Mouse (Mus musculus): ENCODE data around the gene Atp7b. TPM values are rescaled to one million over a fixed set of nuclear protein-coding genes. Genes with fewer than 3 reads are reported as not detected.
A peak's percentile ranks its signal among the peaks of the same experiment; 100 is the strongest.

The Atp7b gene
- total and polyA plus RNA-seq, 2 experiments from 2014 or later, result 0.12 to 0.50 TPM

- no peaks in the 10 kb centered on the region for H3K27me3 ChIP-seq (ENCODE audit: control insufficient read depth, insufficient read depth, low read length)
- no peak overlapping the region for H3K4me2 ChIP-seq (ENCODE audit: low read depth, low read length)
- no peaks in the 10 kb centered on the region for H3K36me3 ChIP-seq (replicated peaks; ENCODE audit: control insufficient read depth, insufficient read depth, low read length)
- no peak overlapping the region for H3K27ac ChIP-seq (ENCODE audit: low read depth)
- H3K9me3 ChIP-seq (replicated peaks; ENCODE audit: control insufficient read depth, low read length), result no peaks in the 10 kb centered on the region
- ATAC-seq (ENCODE audit: insufficient read depth, low read depth) (no peak), DNase-seq (ENCODE audit: low spot score) (no peak)
- 74% methylated on average over 6 of the region's 6 CpGs for WGBS
- TF ChIP-seq EP300 (IDR thresholded peaks at IDR 0.05; ENCODE audit: low read depth), result no peak
- no peak for TF ChIP-seq CTCF (IDR thresholded peaks at IDR 0.05; ENCODE audit: low read depth)
- no peaks in the 10 kb centered on the region for H3K4me1 ChIP-seq (ENCODE audit: control insufficient read depth, insufficient read depth)
- H3K4me3 ChIP-seq (ENCODE audit: low read depth, low read length), result no peak overlapping the region
- no peak overlapping the region for H3K9ac ChIP-seq (replicated peaks; ENCODE audit: low read depth, low read length)
These were observed 53.7 kb downstream of the Atp7b start for GRCm38 (mm10) chr8:22006423-22006822.

- 70% methylated on average over 14 of the region's 14 CpGs for WGBS
- ATAC-seq (ENCODE audit: insufficient read depth, low read depth), result no peak
These were observed 55.2 kb downstream of the Atp7b start for GRCm38 (mm10) chr8:22004750-22005522.

GRCm38 (mm10) chr8:21995181-21995580 is 64.9 kb downstream of the Atp7b start:
- no peak overlapping the region for H3K4me2 ChIP-seq (ENCODE audit: low read depth, low read length)
- peak; percentile 7 for DNase-seq (ENCODE audit: low spot score)
- no peaks in the 10 kb centered on the region for H3K9me3 ChIP-seq (replicated peaks; ENCODE audit: control insufficient read depth, low read length)
- TF ChIP-seq CTCF (IDR thresholded peaks at IDR 0.05; ENCODE audit: low read depth) (no peak), EP300 (IDR thresholded peaks at IDR 0.05; ENCODE audit: low read depth) (no peak)
- no peaks in the 10 kb centered on the region for H3K36me3 ChIP-seq (replicated peaks; ENCODE audit: control insufficient read depth, insufficient read depth, low read length)
- no peaks in the 10 kb centered on the region for H3K27me3 ChIP-seq (ENCODE audit: control insufficient read depth, insufficient read depth, low read length)
- 36% methylated on average over 3 of the region's 3 CpGs for WGBS
- H3K27ac ChIP-seq (ENCODE audit: low read depth), result no peak overlapping the region
- H3K4me1 ChIP-seq (ENCODE audit: control insufficient read depth, insufficient read depth), result no peaks in the 10 kb centered on the region
- no peak overlapping the region for H3K9ac ChIP-seq (replicated peaks; ENCODE audit: low read depth, low read length)
- ATAC-seq (ENCODE audit: insufficient read depth, low read depth), result no peak
- H3K4me3 ChIP-seq (ENCODE audit: low read depth, low read length), result no peak overlapping the region

More at GRCm38 (mm10) chr8:22004750-22005522, 55.2 kb downstream of the Atp7b start:
- H3K27ac ChIP-seq (ENCODE audit: low read depth), result no peak overlapping the region
- H3K36me3 ChIP-seq (replicated peaks; ENCODE audit: control insufficient read depth, insufficient read depth, low read length), result no peaks in the 10 kb centered on the region
- H3K27me3 ChIP-seq (ENCODE audit: control insufficient read depth, insufficient read depth, low read length), result no peaks in the 10 kb centered on the region
- no peak for DNase-seq (ENCODE audit: low spot score)
- H3K9ac ChIP-seq (replicated peaks; ENCODE audit: low read depth, low read length), result no peak overlapping the region
- no peak overlapping the region for H3K4me3 ChIP-seq (ENCODE audit: low read depth, low read length)
- no peak for TF ChIP-seq EP300 (IDR thresholded peaks at IDR 0.05; ENCODE audit: low read depth)
- no peak for TF ChIP-seq CTCF (IDR thresholded peaks at IDR 0.05; ENCODE audit: low read depth)
- H3K4me2 ChIP-seq (ENCODE audit: low read depth, low read length), result no peak overlapping the region
- H3K9me3 ChIP-seq (replicated peaks; ENCODE audit: control insufficient read depth, low read length), result no peaks in the 10 kb centered on the region
- no peaks in the 10 kb centered on the region for H3K4me1 ChIP-seq (ENCODE audit: control insufficient read depth, insufficient read depth)

GRCm38 (mm10) chr8:21992184-21992583 is 67.9 kb downstream of the Atp7b start:
- no peak overlapping the region for H3K4me3 ChIP-seq (ENCODE audit: low read depth, low read length)
- H3K36me3 ChIP-seq (replicated peaks; ENCODE audit: control insufficient read depth, insufficient read depth, low read length), result no peaks in the 10 kb centered on the region
- H3K27me3 ChIP-seq (ENCODE audit: control insufficient read depth, insufficient read depth, low read length), result no peaks in the 10 kb centered on the region
- WGBS, result 17% methylated on average over 6 of the region's 6 CpGs
- peak; percentile 23 for DNase-seq (ENCODE audit: low spot score)
- no peaks in the 10 kb centered on the region for H3K4me1 ChIP-seq (ENCODE audit: control insufficient read depth, insufficient read depth)
- peak; percentile 64 for ATAC-seq (ENCODE audit: insufficient read depth, low read depth)
- H3K27ac ChIP-seq (ENCODE audit: low read depth), result no peak overlapping the region
- TF ChIP-seq CTCF (IDR thresholded peaks at IDR 0.05; ENCODE audit: low read depth) (peak; percentile 83), EP300 (IDR thresholded peaks at IDR 0.05; ENCODE audit: low read depth) (no peak)
- H3K9me3 ChIP-seq (replicated peaks; ENCODE audit: control insufficient read depth, low read length), result no peaks in the 10 kb centered on the region
- no peak overlapping the region for H3K9ac ChIP-seq (replicated peaks; ENCODE audit: low read depth, low read length)
- no peak overlapping the region for H3K4me2 ChIP-seq (ENCODE audit: low read depth, low read length)

GRCm38 (mm10) chr8:21981664-21982337 is 78.3 kb downstream of the Atp7b start:
- H3K9ac ChIP-seq (replicated peaks; ENCODE audit: low read depth, low read length), result no peak overlapping the region
- no peaks in the 10 kb centered on the region for H3K36me3 ChIP-seq (replicated peaks; ENCODE audit: control insufficient read depth, insufficient read depth, low read length)
- DNase-seq (ENCODE audit: low spot score), result no peak
- H3K4me2 ChIP-seq (ENCODE audit: low read depth, low read length), result no peak overlapping the region
- no peaks in the 10 kb centered on the region for H3K9me3 ChIP-seq (replicated peaks; ENCODE audit: control insufficient read depth, low read length)
- ATAC-seq (ENCODE audit: insufficient read depth, low read depth), result no peak
- no peak overlapping the region for H3K4me3 ChIP-seq (ENCODE audit: low read depth, low read length)
- H3K27me3 ChIP-seq (ENCODE audit: control insufficient read depth, insufficient read depth, low read length), result no peaks in the 10 kb centered on the region
- H3K27ac ChIP-seq (ENCODE audit: low read depth), result no peak overlapping the region
- TF ChIP-seq CTCF (IDR thresholded peaks at IDR 0.05; ENCODE audit: low read depth), result peak; percentile 33
- no peak for TF ChIP-seq EP300 (IDR thresholded peaks at IDR 0.05; ENCODE audit: low read depth)
- H3K4me1 ChIP-seq (ENCODE audit: control insufficient read depth, insufficient read depth), result no peaks in the 10 kb centered on the region
- whole genome bisulfite sequencing, result 54% methylated on average over 8 of the region's 8 CpGs
